In the genomic region with DNA sequence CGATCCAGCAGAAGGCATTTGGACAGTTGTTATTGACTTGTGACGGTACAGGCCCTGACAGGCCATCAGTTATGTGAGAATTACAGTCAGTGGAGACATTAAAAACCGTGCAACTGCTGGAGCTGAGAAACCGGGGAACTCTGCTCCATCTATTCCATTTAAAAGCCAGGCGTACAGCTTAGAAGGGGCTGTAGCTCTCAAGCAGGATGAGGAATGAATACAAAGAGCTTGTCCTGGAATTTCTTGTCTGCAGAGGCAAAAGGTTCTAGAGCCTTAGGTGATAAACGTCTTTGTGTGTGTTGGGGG, we compare ENCODE assay signal across 8 mouse cellular contexts. TPM values are rescaled to one million over a fixed set of nuclear protein-coding genes. Genes with fewer than 3 reads are reported as not detected.
DNase-seq lines count a peak whose midpoint lies in the region; ATAC-seq and TF ChIP-seq lines count a peak whose summit lies in the region.

No protein-coding gene starts in this region.

- peak overlapping the region; percentile 48 for H3K4me2 ChIP-seq in intestine, embryonic 14.5 days (ENCODE audit: low read length)
- no peak overlapping the region for H3K4me2 ChIP-seq in intestine, embryonic 16.5 days (ENCODE audit: low read depth, low read length)
- H3K4me2 ChIP-seq in embryonic facial prominence, embryonic 11.5 days (ENCODE audit: low read depth, low read length) = no peak overlapping the region
- peak overlapping the region; percentile 58 for H3K4me2 ChIP-seq in heart, postnatal 0 days (ENCODE audit: low read depth, low read length)
- peak overlapping the region; percentile 40 for H3K4me2 ChIP-seq in midbrain, embryonic 11.5 days

- TF ChIP-seq EP300 in heart, postnatal 0 days (IDR thresholded peaks at IDR 0.05; ENCODE audit: low read depth) = no peak

- no peak for DNase-seq in intestine, embryonic 14.5 days (ENCODE audit: low spot score)
- peak; percentile 18 for DNase-seq in embryonic facial prominence, embryonic 11.5 days (ENCODE audit: low spot score)
- no peak for DNase-seq in heart, postnatal 0 days (ENCODE audit: low spot score)
- DNase-seq in midbrain, embryonic 11.5 days (ENCODE audit: low spot score, missing footprints) = no peak
- DNase-seq in spleen, postnatal 4 days (ENCODE audit: low spot score in 2 of 2) = no peak
- DNase-seq in B cell, adult 2 months = no peak
- no peak for DNase-seq in layer of hippocampus, adult 18-20 months (ENCODE audit: low spot score in 2 of 2)

- H3K4me3 ChIP-seq in intestine, embryonic 14.5 days (ENCODE audit: low read depth, low read length) = no peak overlapping the region
- H3K4me3 ChIP-seq in intestine, embryonic 16.5 days (ENCODE audit: low read length) = no peak overlapping the region
- H3K4me3 ChIP-seq in embryonic facial prominence, embryonic 11.5 days (ENCODE audit: low read depth, low read length) = no peak overlapping the region
- H3K4me3 ChIP-seq in heart, postnatal 0 days (ENCODE audit: low read depth, low read length) = no peak overlapping the region
- peak overlapping the region; percentile 17; the same call in 1 of the 2 replicates for H3K4me3 ChIP-seq in midbrain, embryonic 11.5 days (ENCODE audit: low read depth, low read length)

- no peak for ATAC-seq in intestine, embryonic 14.5 days (replicated peaks; ENCODE audit: low FRiP score, low TSS enrichment, low read depth)
- ATAC-seq in intestine, embryonic 16.5 days = no peak
- ATAC-seq in embryonic facial prominence, embryonic 11.5 days (replicated peaks; ENCODE audit: insufficient number of reproducible peaks, low FRiP score, low TSS enrichment, low read depth) = 0 out of 2 replicates have a peak, but pooled peaks have one; percentile 21
- no peak for ATAC-seq in heart, postnatal 0 days (ENCODE audit: insufficient read depth, low read depth)
- ATAC-seq in midbrain, embryonic 11.5 days (ENCODE audit: low FRiP score) = no peak

- H3K27me3 ChIP-seq in intestine, embryonic 14.5 days (replicated peaks; ENCODE audit: control insufficient read depth, insufficient read depth, low read length) = no peaks in the 10 kb centered on the region
- no peaks in the 10 kb centered on the region for H3K27me3 ChIP-seq in intestine, embryonic 16.5 days (replicated peaks; ENCODE audit: control insufficient read depth, insufficient read depth, low read length)
- no peaks in the 10 kb centered on the region for H3K27me3 ChIP-seq in embryonic facial prominence, embryonic 11.5 days (ENCODE audit: control insufficient read depth, insufficient read depth, low read length)
- H3K27me3 ChIP-seq in heart, postnatal 0 days (ENCODE audit: control insufficient read depth, insufficient read depth, low read length) = no peaks in the 10 kb centered on the region
- no peaks in the 10 kb centered on the region for H3K27me3 ChIP-seq in midbrain, embryonic 11.5 days (ENCODE audit: control insufficient read depth, insufficient read depth, low read length)

- H3K9me3 ChIP-seq in intestine, embryonic 14.5 days (ENCODE audit: control insufficient read depth, low read length) = no peaks in the 10 kb centered on the region
- no peaks in the 10 kb centered on the region for H3K9me3 ChIP-seq in intestine, embryonic 16.5 days (ENCODE audit: control insufficient read depth, low read length)
- H3K9me3 ChIP-seq in embryonic facial prominence, embryonic 11.5 days (replicated peaks; ENCODE audit: control insufficient read depth, low read length) = no peaks in the 10 kb centered on the region; the same call in 1 of the 2 replicates
- H3K9me3 ChIP-seq in heart, postnatal 0 days (replicated peaks; ENCODE audit: control insufficient read depth, low read length) = 0 out of 2 replicates have a peak, but pooled peaks cover 6% of the 10 kb centered on the region
- H3K9me3 ChIP-seq in midbrain, embryonic 11.5 days (ENCODE audit: control insufficient read depth, low read length) = no peaks in the 10 kb centered on the region; the same call in 1 of the 2 replicates

- WGBS in intestine, embryonic 14.5 days = 14% methylated on average over 6 of the region's 6 CpGs
- 28% methylated on average over 6 of the region's 6 CpGs for WGBS in intestine, embryonic 16.5 days
- 6% methylated on average over 6 of the region's 6 CpGs for WGBS in embryonic facial prominence, embryonic 11.5 days
- WGBS in heart, postnatal 0 days = 26% methylated on average over 6 of the region's 6 CpGs
- WGBS in midbrain, embryonic 11.5 days = 2% methylated on average over 6 of the region's 6 CpGs

- no peak overlapping the region for H3K9ac ChIP-seq in intestine, embryonic 14.5 days (ENCODE audit: low read length)
- H3K9ac ChIP-seq in intestine, embryonic 16.5 days (ENCODE audit: low read depth, low read length) = no peak overlapping the region
- no peak overlapping the region for H3K9ac ChIP-seq in embryonic facial prominence, embryonic 11.5 days (replicated peaks; ENCODE audit: low read length)
- 0 out of 2 replicates have a peak overlapping the region, but pooled peaks have one; percentile 17 for H3K9ac ChIP-seq in heart, postnatal 0 days (replicated peaks; ENCODE audit: low read depth, low read length)
- peak overlapping the region; percentile 40 for H3K9ac ChIP-seq in midbrain, embryonic 11.5 days (ENCODE audit: low read length)

- TF ChIP-seq CTCF in heart, postnatal 0 days (IDR thresholded peaks at IDR 0.05; ENCODE audit: low read depth) = no peak

- no peaks in the 10 kb centered on the region for H3K36me3 ChIP-seq in intestine, embryonic 14.5 days (ENCODE audit: control insufficient read depth, insufficient read depth, low read length)
- H3K36me3 ChIP-seq in intestine, embryonic 16.5 days (ENCODE audit: control insufficient read depth, insufficient read depth, low read length) = no peaks in the 10 kb centered on the region
- H3K36me3 ChIP-seq in embryonic facial prominence, embryonic 11.5 days (replicated peaks; ENCODE audit: control insufficient read depth, insufficient read depth, low read depth, low read length) = no peaks in the 10 kb centered on the region
- no peaks in the 10 kb centered on the region for H3K36me3 ChIP-seq in heart, postnatal 0 days (replicated peaks; ENCODE audit: control insufficient read depth, insufficient read depth, low read length)
- H3K36me3 ChIP-seq in midbrain, embryonic 11.5 days (ENCODE audit: control insufficient read depth, insufficient read depth, low read length) = no peaks in the 10 kb centered on the region

- peaks cover 13% of the 10 kb centered on the region for H3K4me1 ChIP-seq in intestine, embryonic 14.5 days (replicated peaks; ENCODE audit: control insufficient read depth, insufficient read depth, low read length)
- peaks cover 8% of the 10 kb centered on the region; the same call in 1 of the 2 replicates for H3K4me1 ChIP-seq in intestine, embryonic 16.5 days (ENCODE audit: control insufficient read depth, insufficient read depth, low read length)
- no peaks in the 10 kb centered on the region; the same call in 1 of the 2 replicates for H3K4me1 ChIP-seq in embryonic facial prominence, embryonic 11.5 days (ENCODE audit: control insufficient read depth, insufficient read depth, low read length)
- 0 out of 2 replicates have a peak, but pooled peaks cover 18% of the 10 kb centered on the region for H3K4me1 ChIP-seq in heart, postnatal 0 days (ENCODE audit: control insufficient read depth, insufficient read depth)
- H3K4me1 ChIP-seq in midbrain, embryonic 11.5 days (ENCODE audit: control insufficient read depth, insufficient read depth, low read length) = peaks cover 17% of the 10 kb centered on the region

- peak overlapping the region; percentile 5; the same call in 1 of the 2 replicates for H3K27ac ChIP-seq in intestine, embryonic 14.5 days (ENCODE audit: low read depth)
- no peak overlapping the region for H3K27ac ChIP-seq in intestine, embryonic 16.5 days (ENCODE audit: low read length)
- H3K27ac ChIP-seq in embryonic facial prominence, embryonic 11.5 days (replicated peaks; ENCODE audit: low read depth, low read length) = no peak overlapping the region
- 0 out of 2 replicates have a peak overlapping the region, but pooled peaks have one; percentile 32 for H3K27ac ChIP-seq in heart, postnatal 0 days (ENCODE audit: low read depth)
- H3K27ac ChIP-seq in midbrain, embryonic 11.5 days (ENCODE audit: low read depth, low read length) = peak overlapping the region; percentile 81

RNA-seq across cellular contexts. Expression of a gene that starts 18.2 kb away (rescaled TPM):
- polyA plus RNA-seq in intestine, embryonic 14.5 days (2014; fragmentation: Nextera tagmentation; extraction: Ambion mirVana) = 33.7 and 33.8 TPM in 2 replicates
- polyA plus RNA-seq in intestine, embryonic 16.5 days (2015; fragmentation: Nextera tagmentation; extraction: Ambion mirVana) = 12.0 and 12.6 TPM in 2 replicates
- 49.7 and 51.1 TPM in 2 replicates for polyA plus RNA-seq in embryonic facial prominence, embryonic 11.5 days (2014; fragmentation: Nextera tagmentation; extraction: Ambion mirVana)
- 4.8 and 10.9 TPM in 2 replicates for total RNA-seq in heart, postnatal 0 days (2014; rRNA removed; ENCODE audit: low replicate concordance)
- 5.3 and 5.4 TPM in 2 replicates for polyA plus RNA-seq in heart, postnatal 0 days (2015; fragmentation: Nextera tagmentation; extraction: Ambion mirVana)
- 115 and 132 TPM in 2 replicates for polyA plus RNA-seq in midbrain, embryonic 11.5 days (2014; fragmentation: Nextera tagmentation; extraction: Ambion mirVana)
- 100 to 1,000 TPM; 107 to 113 TPM for total RNA-seq in layer of hippocampus, adult 18-20 months (2021)

Comparison
In these comparisons a context has a peak if more than half of its experiments do, and no peak if none do; other contexts are left out.
1. H3K27ac ChIP-seq: peak in intestine, embryonic 14.5 days (single experiment), heart, postnatal 0 days (single experiment) and midbrain, embryonic 11.5 days (single experiment); none in intestine, embryonic 16.5 days (single experiment) and embryonic facial prominence, embryonic 11.5 days (single experiment).
2. H3K4me2 ChIP-seq: peak in intestine, embryonic 14.5 days (single experiment), heart, postnatal 0 days (single experiment) and midbrain, embryonic 11.5 days (single experiment); none in intestine, embryonic 16.5 days (single experiment) and embryonic facial prominence, embryonic 11.5 days (single experiment).
3. H3K9ac ChIP-seq: peak in heart, postnatal 0 days (single experiment) and midbrain, embryonic 11.5 days (single experiment); none in intestine, embryonic 14.5 days (single experiment), intestine, embryonic 16.5 days (single experiment) and embryonic facial prominence, embryonic 11.5 days (single experiment).